8 mouse cellular contexts compared by ENCODE assay signal in the genomic region with DNA sequence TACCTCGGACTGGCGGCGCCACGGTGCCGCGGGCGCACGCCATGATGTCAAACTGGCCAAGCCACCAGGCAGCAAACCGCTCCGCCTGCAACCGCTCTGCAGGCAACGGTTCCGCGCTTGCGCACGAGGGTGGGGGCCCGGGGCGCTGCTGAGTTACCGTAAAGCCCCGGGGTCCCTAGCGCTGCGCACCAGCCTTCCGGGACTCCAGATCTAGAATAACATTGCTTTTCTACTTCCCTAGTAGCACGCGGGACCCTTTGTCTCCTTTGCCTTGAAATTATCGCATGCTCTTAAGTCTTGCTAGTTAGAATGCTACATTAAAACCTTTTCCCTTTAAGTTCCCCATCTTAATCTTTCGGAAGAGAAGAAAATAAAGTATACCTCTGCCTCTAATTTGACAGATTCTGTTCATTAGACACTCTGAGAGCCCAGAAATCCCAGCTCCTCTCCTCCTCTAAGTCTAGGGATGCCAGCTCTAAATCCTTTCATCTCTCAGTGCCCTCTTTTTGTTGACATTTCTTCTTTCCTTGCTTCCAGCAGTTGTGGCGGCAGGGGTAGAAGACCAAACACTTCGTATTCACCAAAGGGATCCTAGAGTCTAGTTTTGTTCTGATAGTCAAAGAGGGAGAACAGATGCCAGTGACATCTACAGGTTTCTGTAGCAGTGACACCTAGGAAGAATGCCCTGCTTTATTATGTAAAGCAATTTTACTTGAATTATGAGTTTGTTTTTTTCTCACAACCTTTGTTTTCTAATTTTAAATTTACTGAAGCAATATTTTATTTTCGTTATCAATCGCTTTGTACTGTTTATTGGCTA. TPM values are rescaled to one million over a fixed set of nuclear protein-coding genes. Genes with fewer than 3 reads are reported as not detected.
DNase-seq lines count a peak whose midpoint lies in the region; ATAC-seq and TF ChIP-seq lines count a peak whose summit lies in the region.

Gene Asrgl1, minus strand, starts transcription at position 125 of the 820 bp plus-strand sequence.

- H3K27ac ChIP-seq in forebrain, embryonic 11.5 days (ENCODE audit: low read depth, low read length), result no peak within 1 kb of the TSS
- peak within 1 kb of the TSS; percentile 24; the same call in 1 of the 2 replicates for H3K27ac ChIP-seq in heart, embryonic 16.5 days (ENCODE audit: low read length)
- no peak within 1 kb of the TSS for H3K27ac ChIP-seq in liver, embryonic 14.5 days
- no peak within 1 kb of the TSS for H3K27ac ChIP-seq in stomach, embryonic 15.5 days

- peaks cover 9% of the 10 kb centered on the region; the same call in 1 of the 2 replicates for H3K27me3 ChIP-seq in E14TG2a.4 (ENCODE audit: insufficient read depth, low read length)
- no peaks in the 10 kb centered on the region for H3K27me3 ChIP-seq in forebrain, embryonic 11.5 days (ENCODE audit: control insufficient read depth, insufficient read depth, low read length)
- H3K27me3 ChIP-seq in heart, embryonic 16.5 days (ENCODE audit: control insufficient read depth, insufficient read depth, low read length), result no peaks in the 10 kb centered on the region
- no peaks in the 10 kb centered on the region for H3K27me3 ChIP-seq in liver, embryonic 14.5 days (ENCODE audit: control insufficient read depth, insufficient read depth, low read length)
- no peaks in the 10 kb centered on the region for H3K27me3 ChIP-seq in stomach, embryonic 15.5 days (replicated peaks)

- TF ChIP-seq EP300 in liver, embryonic 14.5 days (IDR thresholded peaks at IDR 0.05; ENCODE audit: low read depth), result no peak

- no peak for TF ChIP-seq CTCF in E14TG2a.4 (conservative IDR thresholded peaks at IDR 0.05; ENCODE audit: low read length)
- TF ChIP-seq CTCF in liver, embryonic 14.5 days (IDR thresholded peaks at IDR 0.05; ENCODE audit: low read depth), result no peak

- peaks cover 20% of the 10 kb centered on the region for H3K4me1 ChIP-seq in E14TG2a.4 (replicated peaks; ENCODE audit: low read depth, low read length)
- peaks cover 5% of the 10 kb centered on the region; the same call in 1 of the 2 replicates for H3K4me1 ChIP-seq in forebrain, embryonic 11.5 days (replicated peaks; ENCODE audit: control insufficient read depth, insufficient read depth, low read length)
- 0 out of 2 replicates have a peak, but pooled peaks cover 3% of the 10 kb centered on the region for H3K4me1 ChIP-seq in heart, embryonic 16.5 days (ENCODE audit: control insufficient read depth, insufficient read depth, low read length)
- peaks cover 0 to 6% of the 10 kb centered on the region in 2 experiments; a peak in 2 of 4 replicates for H3K4me1 ChIP-seq in liver, embryonic 14.5 days (replicated peaks; ENCODE audit: control insufficient read depth in 2 of 2, insufficient read depth in 2 of 2, low read length in 1 of 2)
- no peaks in the 10 kb centered on the region; the same call in 1 of the 2 replicates for H3K4me1 ChIP-seq in stomach, embryonic 15.5 days

- peak; percentile 79 for DNase-seq in c-Kit-positive CD71-positive TER-119-negative erythroid progenitor cells, embryonic 14.5 days (ENCODE audit: low read depth)
- DNase-seq in forebrain, embryonic 11.5 days (ENCODE audit: low spot score), result peak; percentile 95
- DNase-seq in kidney, postnatal 25 days, result peak; percentile 91 to 95
- DNase-seq in liver, embryonic 14.5 days (ENCODE audit: low read depth in 3 of 3, low spot score in 3 of 3), result peak; percentile 60 to 71 (median 68)
- DNase-seq in neural tube, embryonic 10.5 days (ENCODE audit: extremely low spot score, low spot score), result peak; percentile 89

- peak within 1 kb of the TSS; percentile 93 for H3K4me3 ChIP-seq in E14TG2a.4 (replicated peaks; ENCODE audit: low read length)
- peak within 1 kb of the TSS; percentile 65 for H3K4me3 ChIP-seq in forebrain, embryonic 11.5 days (ENCODE audit: low read depth, low read length)
- H3K4me3 ChIP-seq in heart, embryonic 16.5 days (ENCODE audit: low read length), result peak within 1 kb of the TSS; percentile 79
- H3K4me3 ChIP-seq in liver, embryonic 14.5 days (ENCODE audit: insufficient read depth in 1 of 2, low read depth in 2 of 2, low read length in 2 of 2), result peak within 1 kb of the TSS; percentile 75 to 91
- H3K4me3 ChIP-seq in stomach, embryonic 15.5 days (replicated peaks), result peak within 1 kb of the TSS; percentile 76

- WGBS in forebrain, embryonic 11.5 days, result 12% methylated on average over 31 of the region's 31 CpGs
- WGBS in heart, embryonic 16.5 days, result 10% methylated on average over 31 of the region's 31 CpGs
- WGBS in liver, embryonic 14.5 days (ENCODE audit: insufficient replicate concordance), result 11% methylated on average over 31 of the region's 31 CpGs
- 11% methylated on average over 31 of the region's 31 CpGs for WGBS in stomach, embryonic 15.5 days

- H3K9me3 ChIP-seq in E14TG2a.4 (ENCODE audit: low read length), result no peaks in the 10 kb centered on the region
- H3K9me3 ChIP-seq in forebrain, embryonic 11.5 days (ENCODE audit: control insufficient read depth, low read length), result no peaks in the 10 kb centered on the region
- no peaks in the 10 kb centered on the region for H3K9me3 ChIP-seq in heart, embryonic 16.5 days (replicated peaks; ENCODE audit: control insufficient read depth, low read length)
- H3K9me3 ChIP-seq in liver, embryonic 14.5 days (ENCODE audit: control insufficient read depth, low read length), result no peaks in the 10 kb centered on the region
- H3K9me3 ChIP-seq in stomach, embryonic 15.5 days, result no peaks in the 10 kb centered on the region

- H3K4me2 ChIP-seq in forebrain, embryonic 11.5 days (ENCODE audit: low read depth, low read length, severe bottlenecking), result peak within 1 kb of the TSS; percentile 87
- H3K4me2 ChIP-seq in heart, embryonic 16.5 days (ENCODE audit: low read depth, low read length), result peak within 1 kb of the TSS; percentile 97
- peak within 1 kb of the TSS; percentile 87 for H3K4me2 ChIP-seq in liver, embryonic 14.5 days (ENCODE audit: low read depth)
- peak within 1 kb of the TSS; percentile 98 for H3K4me2 ChIP-seq in stomach, embryonic 15.5 days

- peak within 1 kb of the TSS; percentile 76 for H3K9ac ChIP-seq in forebrain, embryonic 11.5 days (ENCODE audit: low read length)
- peak within 1 kb of the TSS; percentile 86 for H3K9ac ChIP-seq in heart, embryonic 16.5 days (ENCODE audit: low read length)
- H3K9ac ChIP-seq in liver, embryonic 14.5 days (replicated peaks), result peak within 1 kb of the TSS; percentile 66
- peak within 1 kb of the TSS; percentile 33 for H3K9ac ChIP-seq in stomach, embryonic 15.5 days

- H3K36me3 ChIP-seq in E14TG2a.4 (ENCODE audit: insufficient read depth, low read length), result peaks cover 23% of the 10 kb centered on the region
- no peaks in the 10 kb centered on the region for H3K36me3 ChIP-seq in forebrain, embryonic 11.5 days (ENCODE audit: control insufficient read depth, insufficient read depth, low read length)
- no peaks in the 10 kb centered on the region for H3K36me3 ChIP-seq in heart, embryonic 16.5 days (ENCODE audit: control insufficient read depth, insufficient read depth)
- no peaks in the 10 kb centered on the region; the same call in 1 of the 2 replicates for H3K36me3 ChIP-seq in liver, embryonic 14.5 days (replicated peaks; ENCODE audit: control insufficient read depth, insufficient read depth, low read depth)
- H3K36me3 ChIP-seq in stomach, embryonic 15.5 days, result no peaks in the 10 kb centered on the region

- ATAC-seq in forebrain, embryonic 11.5 days (replicated peaks; ENCODE audit: low FRiP score), result peak; percentile 98
- ATAC-seq in heart, embryonic 16.5 days (replicated peaks; ENCODE audit: extremely low read depth, insufficient read depth, low FRiP score), result peak; percentile 96
- peak; percentile 91 for ATAC-seq in liver, embryonic 14.5 days (ENCODE audit: insufficient read depth)
- peak; percentile 95 for ATAC-seq in stomach, embryonic 15.5 days (ENCODE audit: insufficient read depth, low FRiP score, low read depth)

RNA-seq across cellular contexts. Expression of gene Asrgl1, which starts in this region (rescaled TPM):
- polyA plus RNA-seq in forebrain, embryonic 11.5 days (2014; fragmentation: Nextera tagmentation; extraction: Ambion mirVana), result 22.7 and 25.3 TPM in 2 replicates
- polyA plus RNA-seq in heart, embryonic 16.5 days (2015; fragmentation: Nextera tagmentation; extraction: Ambion mirVana), result 18.9 and 21.6 TPM in 2 replicates
- 1.3 and 3.5 TPM in 2 replicates for polyA plus RNA-seq in liver, embryonic 14.5 days (2012; rRNA removed)
- 8.1 and 8.8 TPM in 2 replicates for polyA plus RNA-seq in liver, embryonic 14.5 days (2014; fragmentation: Nextera tagmentation; extraction: Ambion mirVana)
- polyA plus RNA-seq in stomach, embryonic 15.5 days (2015; fragmentation: Nextera tagmentation; extraction: Ambion mirVana), result 13.7 and 16.4 TPM in 2 replicates

Comparison
In these comparisons a context has a peak if more than half of its experiments do, and no peak if none do; other contexts are left out.
1. H3K9ac ChIP-seq: peak in every context shown above with its lines; median percentile 86 in heart, embryonic 16.5 days; 76 in forebrain, embryonic 11.5 days; 66 in liver, embryonic 14.5 days; 33 in stomach, embryonic 15.5 days.